Mouse (Mus musculus): ENCODE measurements around the gene Atp9a.

GRCm38 (mm10) chr2:168786174-168786573 is 44.0 kb upstream of the Atp9a start:
- TF ChIP-seq EP300 (IDR thresholded peaks at IDR 0.05) (no peak), CTCF (IDR thresholded peaks at IDR 0.05) (no peak)
